Mouse (Mus musculus): ENCODE measurements around the gene Eloa. TPM values are rescaled to one million over a fixed set of nuclear protein-coding genes. Genes with fewer than 3 reads are reported as not detected.

Gene Eloa
- polyA plus RNA-seq, 1 experiment: 21.8 TPM

DNA sequence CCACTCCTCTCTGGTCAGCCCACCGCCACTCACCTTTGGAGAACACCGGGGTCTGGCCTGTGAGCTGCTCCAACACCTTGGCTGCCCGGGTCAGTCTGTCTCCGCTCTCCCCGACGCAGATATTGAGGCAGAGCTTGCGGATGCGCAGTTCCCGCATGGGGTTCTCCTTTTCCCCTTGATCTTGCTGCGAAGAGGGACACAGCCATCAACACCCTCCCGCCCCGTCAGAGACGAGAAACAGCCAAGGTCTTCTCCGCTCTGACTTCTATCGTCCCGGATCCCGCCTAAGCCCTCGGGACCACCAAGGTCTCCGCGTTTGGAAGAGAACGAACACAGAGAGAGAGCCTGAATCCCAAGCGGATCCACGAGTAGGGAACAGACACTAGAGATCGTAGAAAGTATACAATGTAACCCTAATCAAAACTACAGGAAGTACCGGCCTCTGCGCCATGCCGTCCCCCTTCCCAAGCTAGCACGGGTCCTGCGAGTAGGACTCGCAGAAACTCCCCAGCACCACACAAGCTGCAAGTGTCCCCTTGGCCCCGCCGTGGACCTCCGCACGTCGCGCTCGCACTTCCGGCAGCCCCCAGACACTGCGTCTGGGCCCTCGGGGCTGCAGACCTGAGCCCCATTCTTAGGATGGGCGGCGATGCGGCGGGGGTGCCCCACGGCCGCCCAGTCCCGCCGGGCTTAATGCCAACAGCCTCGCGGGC is 31.1 kb upstream of the Eloa start:
- TF ChIP-seq CTCF (IDR thresholded peaks at IDR 0.05; ENCODE audit: borderline replicate concordance, extremely low read depth, insufficient read depth, insufficient read length) (no peak), POLR2A (IDR thresholded peaks at IDR 0.05; ENCODE audit: borderline replicate concordance, extremely low read depth, insufficient read depth, insufficient read length, poor library complexity, severe bottlenecking) (no peak)
- DNase-seq (ENCODE audit: low read depth): no peak

DNA sequence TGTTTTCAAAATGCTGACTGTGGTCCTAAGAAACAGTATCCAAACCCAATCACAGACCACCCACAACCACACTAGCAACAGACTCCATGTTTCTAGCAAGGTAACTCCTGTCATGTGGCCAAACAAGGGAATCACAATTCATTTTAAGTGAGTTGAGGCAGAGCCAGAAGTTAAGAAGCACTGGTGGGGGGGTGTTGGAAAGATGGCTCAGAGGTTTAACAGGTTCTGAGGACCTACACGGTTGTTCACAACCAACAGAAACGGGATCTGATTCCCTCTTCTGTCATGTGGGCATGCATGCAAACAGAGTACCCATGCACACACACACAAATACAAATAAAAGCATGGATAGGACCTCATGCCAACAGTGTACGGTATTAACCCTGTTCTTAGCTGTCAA is 30.5 kb upstream of the Eloa start:
- DNase-seq (ENCODE audit: low read depth): no peak
- TF ChIP-seq POLR2A (IDR thresholded peaks at IDR 0.05; ENCODE audit: borderline replicate concordance, extremely low read depth, insufficient read depth, insufficient read length, poor library complexity, severe bottlenecking) (no peak), CTCF (IDR thresholded peaks at IDR 0.05; ENCODE audit: borderline replicate concordance, extremely low read depth, insufficient read depth, insufficient read length) (no peak)

DNA sequence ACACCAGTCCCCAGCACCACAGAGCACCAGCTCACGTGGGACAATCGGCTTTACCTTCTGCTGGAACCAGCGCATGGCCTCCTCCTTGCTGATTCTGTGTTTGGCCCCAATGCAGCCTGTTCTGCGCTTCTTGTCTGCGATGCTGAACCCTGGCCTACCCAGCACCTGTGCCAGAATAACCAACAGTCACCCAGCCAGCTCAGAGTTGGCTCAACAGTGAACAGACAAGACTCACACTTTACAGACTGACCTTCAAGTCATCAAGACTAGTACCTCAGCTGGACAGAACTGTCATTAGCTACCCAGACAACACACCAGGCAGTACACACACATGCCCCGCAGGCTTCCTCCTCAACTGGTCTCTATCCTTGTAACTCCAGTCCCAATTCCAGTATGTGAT is 28.7 kb upstream of the Eloa start:
- no peak for DNase-seq (ENCODE audit: low read depth)
- TF ChIP-seq CTCF (IDR thresholded peaks at IDR 0.05; ENCODE audit: borderline replicate concordance, extremely low read depth, insufficient read depth, insufficient read length) (no peak), POLR2A (IDR thresholded peaks at IDR 0.05; ENCODE audit: borderline replicate concordance, extremely low read depth, insufficient read depth, insufficient read length, poor library complexity, severe bottlenecking) (no peak)

DNA sequence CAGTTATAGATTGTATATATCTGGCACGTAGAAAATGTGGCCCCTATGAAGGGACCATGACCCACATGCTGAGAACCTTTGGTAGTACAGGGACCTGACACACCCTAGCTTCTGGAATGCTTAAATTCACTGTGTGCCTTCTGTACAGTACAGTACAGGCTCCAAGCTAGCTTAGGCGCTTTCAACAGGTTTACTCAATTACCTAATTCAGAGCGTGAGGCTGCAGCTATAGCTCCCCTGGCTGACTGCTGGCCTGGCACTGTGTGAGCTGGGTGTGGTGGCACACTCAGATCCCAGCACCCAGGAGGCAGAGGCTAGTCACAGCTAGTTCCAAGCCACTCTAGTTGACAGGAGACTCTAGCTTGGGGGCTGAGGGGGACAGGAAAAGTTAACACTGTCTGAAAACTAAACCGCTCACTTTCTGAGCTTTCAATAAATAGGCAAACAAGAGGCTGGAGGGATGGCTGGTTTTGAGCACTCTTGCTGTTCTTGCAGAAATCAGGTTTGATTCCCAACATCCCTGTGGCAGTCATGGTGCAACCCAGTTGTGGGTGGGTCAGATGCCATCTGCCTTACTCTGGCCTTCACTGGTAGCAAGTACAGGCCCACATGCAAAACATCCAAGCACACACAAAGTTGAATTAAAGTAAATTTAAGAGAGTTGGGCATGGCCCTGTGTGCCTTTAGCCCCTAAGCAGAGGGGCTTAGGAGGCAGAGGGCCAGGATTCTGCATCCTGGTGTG is 26.9 kb upstream of the Eloa start:
- no peak for TF ChIP-seq CTCF (IDR thresholded peaks at IDR 0.05; ENCODE audit: borderline replicate concordance, extremely low read depth, insufficient read depth, insufficient read length)
- no peak for TF ChIP-seq POLR2A (IDR thresholded peaks at IDR 0.05; ENCODE audit: borderline replicate concordance, extremely low read depth, insufficient read depth, insufficient read length, poor library complexity, severe bottlenecking)
- no peak for DNase-seq (ENCODE audit: low read depth)

DNA sequence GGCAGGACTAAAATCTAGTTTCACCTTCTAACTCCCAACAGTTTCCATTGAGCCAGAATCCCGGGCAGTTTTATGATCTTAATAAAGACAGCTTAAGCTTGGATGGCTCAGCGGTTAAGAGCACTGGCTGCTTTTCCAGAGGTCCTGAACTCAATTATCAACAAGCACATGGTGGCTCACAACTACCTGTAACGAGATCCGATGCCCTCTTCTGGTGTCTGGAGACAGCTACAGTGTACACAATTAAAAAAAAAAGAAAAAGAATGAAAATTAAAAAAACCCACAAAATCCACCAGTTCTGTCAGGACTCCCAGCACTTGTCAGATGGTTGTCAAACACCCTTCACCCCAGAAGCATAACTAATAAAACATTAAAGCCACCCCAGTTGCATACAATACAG is 26.1 kb upstream of the Eloa start:
- no peak for TF ChIP-seq POLR2A (IDR thresholded peaks at IDR 0.05; ENCODE audit: borderline replicate concordance, extremely low read depth, insufficient read depth, insufficient read length, poor library complexity, severe bottlenecking)

DNA sequence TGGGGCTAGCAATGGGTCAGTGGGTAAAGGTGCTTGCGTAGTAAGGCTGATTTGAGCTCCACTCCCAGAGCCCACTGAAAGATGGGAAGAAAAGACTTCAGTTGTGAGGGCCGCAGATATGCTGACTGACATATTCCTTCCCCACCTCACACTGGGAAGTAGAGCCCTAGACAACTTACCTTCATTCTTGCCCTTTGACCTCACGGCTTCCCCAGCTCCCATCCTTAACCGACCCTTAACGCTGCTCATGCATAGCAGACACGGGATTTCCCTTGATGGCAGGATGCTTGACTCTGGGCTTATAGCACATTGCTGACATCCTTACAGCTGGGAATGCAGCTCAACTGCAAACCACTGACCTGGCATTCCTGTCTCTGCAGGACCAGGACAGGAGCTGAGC is 25.3 kb upstream of the Eloa start:
- DNase-seq (ENCODE audit: low read depth): no peak
- TF ChIP-seq POLR2A (IDR thresholded peaks at IDR 0.05; ENCODE audit: borderline replicate concordance, extremely low read depth, insufficient read depth, insufficient read length, poor library complexity, severe bottlenecking) (no peak), CTCF (IDR thresholded peaks at IDR 0.05; ENCODE audit: borderline replicate concordance, extremely low read depth, insufficient read depth, insufficient read length) (no peak)

More for the DNA sequence above, 26.1 kb upstream of the Eloa start:
- no peak for DNase-seq (ENCODE audit: low read depth)

DNA sequence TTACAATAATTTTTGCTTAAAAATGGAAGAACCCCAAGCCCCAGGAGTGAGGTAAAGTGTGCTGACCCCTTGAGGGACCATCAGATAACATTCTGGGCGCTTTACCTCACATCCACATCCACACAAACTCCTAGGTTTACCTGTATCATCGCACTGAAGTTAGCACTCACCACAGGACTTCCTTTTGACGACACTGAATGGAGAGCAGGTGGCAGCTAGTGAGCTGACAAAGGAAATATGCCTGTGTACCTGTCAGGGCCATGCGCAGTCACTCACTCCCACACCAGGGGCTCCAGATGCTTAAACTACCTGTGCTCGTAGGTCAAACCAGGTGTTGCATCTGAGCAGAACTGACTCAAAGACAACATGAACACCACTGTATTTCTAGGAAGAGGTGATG is 23.5 kb upstream of the Eloa start:
- DNase-seq (ENCODE audit: low read depth): no peak
- no peak for TF ChIP-seq CTCF (IDR thresholded peaks at IDR 0.05; ENCODE audit: borderline replicate concordance, extremely low read depth, insufficient read depth, insufficient read length)
- TF ChIP-seq POLR2A (IDR thresholded peaks at IDR 0.05; ENCODE audit: borderline replicate concordance, extremely low read depth, insufficient read depth, insufficient read length, poor library complexity, severe bottlenecking): no peak

DNA sequence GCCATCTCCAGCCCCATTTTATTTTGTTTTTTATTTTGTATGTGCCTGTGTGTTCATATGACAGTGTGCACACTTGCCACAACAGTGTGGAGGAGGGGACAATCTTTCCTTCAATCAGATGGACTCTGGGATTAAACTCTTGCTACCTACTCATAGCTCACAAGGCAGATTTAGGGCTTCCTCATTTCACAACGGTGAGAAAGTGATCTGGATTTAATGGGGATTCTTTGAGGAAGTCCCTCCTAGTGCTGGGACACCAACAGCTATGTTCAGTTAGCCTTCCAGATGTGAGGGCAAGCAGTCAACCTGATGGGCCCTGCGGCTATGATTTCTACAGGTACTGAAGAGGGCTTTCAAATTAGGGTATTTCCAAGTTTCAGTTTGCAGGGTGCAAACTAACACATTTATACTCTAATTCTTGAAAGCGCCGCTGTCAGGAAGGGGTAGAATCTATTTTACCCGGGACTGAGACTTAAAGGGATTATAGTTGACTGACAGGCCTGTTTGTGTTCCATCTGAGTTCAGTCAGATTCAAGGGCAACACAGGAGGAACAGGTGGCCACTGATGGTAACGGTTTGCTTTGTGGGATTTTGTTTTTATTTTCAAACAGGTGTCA is 22.3 kb upstream of the Eloa start:
- TF ChIP-seq POLR2A (IDR thresholded peaks at IDR 0.05; ENCODE audit: borderline replicate concordance, extremely low read depth, insufficient read depth, insufficient read length, poor library complexity, severe bottlenecking) (no peak), CTCF (IDR thresholded peaks at IDR 0.05; ENCODE audit: borderline replicate concordance, extremely low read depth, insufficient read depth, insufficient read length) (no peak)
- DNase-seq (ENCODE audit: low read depth): no peak

DNA sequence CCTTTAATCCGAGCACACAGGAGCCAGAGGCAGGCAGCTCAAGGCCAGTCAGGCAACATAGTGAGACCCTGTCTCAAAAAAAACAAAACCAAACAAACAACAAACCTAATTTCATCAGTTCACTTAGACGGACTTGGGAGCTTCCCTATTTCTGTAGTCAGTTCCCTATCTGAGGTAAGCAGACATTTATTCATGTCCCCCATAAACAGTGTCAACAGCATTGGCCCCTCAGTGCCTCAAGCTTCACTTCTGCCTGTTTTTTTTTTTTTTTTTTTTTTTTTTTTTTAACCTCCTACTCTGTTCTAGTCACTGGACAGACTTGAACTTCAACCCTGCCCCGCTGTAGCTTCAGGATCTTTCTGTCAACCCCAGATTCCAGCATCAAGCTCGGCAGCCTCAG is 13.5 kb upstream of the Eloa start:
- TF ChIP-seq CTCF (IDR thresholded peaks at IDR 0.05; ENCODE audit: borderline replicate concordance, extremely low read depth, insufficient read depth, insufficient read length) (no peak), POLR2A (IDR thresholded peaks at IDR 0.05; ENCODE audit: borderline replicate concordance, extremely low read depth, insufficient read depth, insufficient read length, poor library complexity, severe bottlenecking) (no peak)
- DNase-seq (ENCODE audit: low read depth): no peak

DNA sequence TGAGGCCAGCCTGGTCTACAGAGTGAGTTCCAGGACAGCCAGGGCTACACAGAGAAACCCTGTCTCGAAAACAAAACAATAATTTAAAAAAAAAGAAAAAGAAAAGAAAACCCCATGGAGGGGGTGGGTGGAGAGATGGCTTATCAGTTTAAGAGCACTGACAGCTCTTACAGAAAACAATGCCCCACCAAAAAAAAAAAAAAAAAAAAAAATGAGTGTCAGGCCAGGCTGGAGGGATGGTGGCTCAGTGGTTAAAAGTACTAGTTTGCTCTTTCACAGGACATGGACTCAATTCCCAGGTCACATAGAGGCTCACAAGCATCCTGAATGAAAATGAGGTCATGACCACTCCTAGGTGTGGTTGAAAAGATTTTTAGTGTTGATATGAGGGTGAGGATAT is 11.7 kb upstream of the Eloa start:
- TF ChIP-seq CTCF (IDR thresholded peaks at IDR 0.05; ENCODE audit: borderline replicate concordance, extremely low read depth, insufficient read depth, insufficient read length) (no peak), POLR2A (IDR thresholded peaks at IDR 0.05; ENCODE audit: borderline replicate concordance, extremely low read depth, insufficient read depth, insufficient read length, poor library complexity, severe bottlenecking) (no peak)
- no peak for DNase-seq (ENCODE audit: low read depth)

DNA sequence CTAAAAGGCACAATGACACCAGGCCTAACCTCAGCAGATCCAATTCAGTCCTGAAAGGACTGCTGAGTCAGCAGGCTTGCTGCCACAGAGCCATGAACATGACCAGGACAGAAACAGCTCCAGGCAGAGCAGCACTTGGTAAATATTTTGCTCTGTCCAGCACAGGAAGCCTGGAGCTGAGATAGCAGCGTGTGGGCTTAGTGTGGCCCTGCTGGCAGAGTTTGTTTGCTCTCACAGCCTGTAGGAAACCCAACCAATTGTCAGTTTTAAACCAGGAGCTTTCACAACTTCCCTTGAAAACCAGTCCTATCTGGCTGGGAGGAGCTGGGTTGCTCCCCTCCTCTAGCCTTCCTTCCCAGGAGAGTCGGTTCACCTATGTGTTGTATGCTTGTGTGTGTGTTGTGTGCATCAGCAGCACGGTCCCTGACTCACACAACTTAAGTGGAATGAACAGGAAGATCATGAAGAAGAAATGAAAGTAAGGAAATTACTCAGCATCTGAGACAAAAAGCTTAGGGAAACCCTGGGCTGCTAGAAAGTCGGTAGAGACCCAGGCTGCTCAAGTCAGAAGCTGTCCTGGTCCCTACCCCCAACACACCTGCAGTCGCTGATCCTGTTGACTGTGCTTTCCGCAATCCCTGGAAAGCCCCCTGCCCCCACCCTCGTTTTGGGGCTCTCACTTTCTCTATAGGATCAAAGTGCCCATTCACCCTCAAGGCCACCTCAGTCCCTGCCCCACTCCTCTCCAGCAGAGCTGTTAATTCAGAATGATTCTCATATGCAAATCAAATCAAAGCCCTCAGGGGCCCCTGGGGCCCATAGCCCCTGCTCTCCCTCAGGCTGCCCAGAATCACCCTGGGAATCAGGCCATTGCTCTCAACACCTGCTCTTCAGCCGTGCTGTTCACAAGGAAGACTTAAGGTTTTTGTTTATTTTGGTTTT is 9.7 kb upstream of the Eloa start:
- DNase-seq (ENCODE audit: low read depth): peak; percentile 37
- TF ChIP-seq POLR2A (IDR thresholded peaks at IDR 0.05; ENCODE audit: borderline replicate concordance, extremely low read depth, insufficient read depth, insufficient read length, poor library complexity, severe bottlenecking) (no peak), CTCF (IDR thresholded peaks at IDR 0.05; ENCODE audit: borderline replicate concordance, extremely low read depth, insufficient read depth, insufficient read length) (no peak)

All from brain, embryonic 14.5 days (tissue).